Mouse (Mus musculus) lung, adult 2 months (tissue): Measurements from ENCODE around the gene Gm6583.

Experiments used
- CTCF ChIP-seq: fragments of 200-500 bp; IDR thresholded peaks from 2 replicates; pipeline ENCODE4 v1.5.1; 2011; ENCODE audit warnings: mild to moderate bottlenecking, low read length, control low read depth; ENCODE audit not compliant: insufficient read depth
- POLR2A ChIP-seq: fragments of 200-500 bp; IDR thresholded peaks from 2 replicates; pipeline ENCODE4 v1.6.1; 2011; ENCODE audit warnings: low read depth, mild to moderate bottlenecking, control low read depth, low read length, borderline replicate concordance; ENCODE audit errors: extremely low read depth

- TF ChIP-seq CTCF (no peak), POLR2A (no peak)
These were observed 16.1 kb upstream of the Gm6583 start for GRCm38 (mm10) chr5:112371933-112372332.
